Mouse (Mus musculus) hindbrain, embryonic 11.5 days (tissue): ENCODE data around the gene Urb1. TPM values are rescaled to one million over a fixed set of nuclear protein-coding genes. Genes with fewer than 3 reads are reported as not detected.

ENCODE experiments used
- ATAC-seq: fragments of 200-750 bp; cut with Nextera tagmentation; 2 replicates; pipeline ENCODE4 v1.8.0; 2017; ENCODE audit warnings: mild to moderate bottlenecking, moderate TSS enrichment, moderate library complexity; ENCODE audit not compliant: low FRiP score
- DNase-seq: peaks from one replicate; pipeline ENCODE4 v3.0.0-alpha.2; 2015; ENCODE audit warnings: low spot score
- H3K27ac ChIP-seq: fragments of 300-500 bp; sonication (generic); 2 replicates; pipeline ENCODE4 v1.5.1; 2014; ENCODE audit warnings: mild to moderate bottlenecking, low read depth, low read length
- H3K27me3 ChIP-seq: fragments of 300-500 bp; sonication (generic); 2 replicates; pipeline ENCODE4 v1.6.1; 2014; ENCODE audit warnings: mild to moderate bottlenecking, low read length, moderate library complexity, mixed read lengths; ENCODE audit not compliant: control insufficient read depth, insufficient read depth
- H3K36me3 ChIP-seq: fragments of 300-500 bp; sonication (generic); 2 replicates; pipeline ENCODE4 v1.6.1; 2014; ENCODE audit warnings: mild to moderate bottlenecking, low read length, moderate library complexity, mixed read lengths; ENCODE audit not compliant: control insufficient read depth, insufficient read depth
- H3K4me1 ChIP-seq: fragments of 300-500 bp; sonication (generic); replicated peaks from 2 replicates; pipeline ENCODE4 v1.6.1; 2014; ENCODE audit warnings: low read length, mixed read lengths; ENCODE audit not compliant: control insufficient read depth, insufficient read depth
- H3K4me2 ChIP-seq: fragments of 300-500 bp; sonication (generic); replicated peaks from 2 replicates; pipeline ENCODE4 v1.6.1; 2014; ENCODE audit warnings: mild to moderate bottlenecking, low read depth, low read length
- H3K4me3 ChIP-seq: fragments of 300-500 bp; sonication (generic); 2 replicates; pipeline ENCODE4 v1.5.1; 2014; ENCODE audit warnings: low read depth, low read length
- H3K9ac ChIP-seq: fragments of 300-500 bp; sonication (generic); 2 replicates; pipeline ENCODE4 v1.6.1; 2014; ENCODE audit warnings: low read depth, low read length
- H3K9me3 ChIP-seq: fragments of 300-500 bp; sonication (generic); 2 replicates; pipeline ENCODE4 v1.6.1; 2016; ENCODE audit warnings: low read length; ENCODE audit not compliant: control insufficient read depth
- WGBS: fragments of 180-500 bp; shearing (Covaris S2); extraction: QIAGEN DNeasy Blood & Tissue Kit; methylation state at CpG from one replicate; pipeline ENCODE4 v1.1.7; 2014; 5-methylcytosine and 5-hydroxymethylcytosine counted together
- polyA plus RNA-seq: library from polyadenylated mRNA; unstranded; fragments of >200 nt; fragmentation: Nextera tagmentation; extraction: Ambion mirVana; gene quantifications from 2 replicates; pipeline ENCODE4 v1.2.1, GENCODE M21; 2014

The Urb1 gene
- polyA plus RNA-seq, 1 experiment from 2014 or later = 14.4 TPM

GRCm38 (mm10) chr16:90738092-90738956 lies 71.9 kb downstream of the Urb1 start, which contains the start of gene Mrap:
Gene Mrap (plus strand): TSS chr16:90738207.
- Histone ChIP-seq H3K27me3 (no peaks in the 10 kb centered on the region), H3K36me3 (no peaks in the 10 kb centered on the region), H3K9me3 (no peaks in the 10 kb centered on the region), H3K9ac (no peak within 1 kb of the TSS), H3K4me3 (no peak within 1 kb of the TSS), H3K27ac (no peak within 1 kb of the TSS), H3K4me1 (no peaks in the 10 kb centered on the region; the same call in 1 of the 2 replicates), H3K4me2 (no peak within 1 kb of the TSS)
- DNase-seq (no peak), ATAC-seq (no peak)
- WGBS = 85% methylated on average over 26 of the region's 26 CpGs

GRCm38 (mm10) chr16:90736672-90737270 lies 73.4 kb downstream of the Urb1 start:
- H3K4me1 ChIP-seq = no peaks in the 10 kb centered on the region
- no peak for DNase-seq
- H3K9ac ChIP-seq = no peak overlapping the region
- no peaks in the 10 kb centered on the region for H3K27me3 ChIP-seq
- H3K36me3 ChIP-seq = no peaks in the 10 kb centered on the region
- WGBS = 76% methylated on average over 10 of the region's 10 CpGs
- no peak overlapping the region for H3K4me3 ChIP-seq
- no peak overlapping the region for H3K27ac ChIP-seq
- no peaks in the 10 kb centered on the region for H3K9me3 ChIP-seq
- ATAC-seq = no peak
- H3K4me2 ChIP-seq = no peak overlapping the region

GRCm38 (mm10) chr16:90735611-90736010 lies 74.6 kb downstream of the Urb1 start:
- no peaks in the 10 kb centered on the region for H3K36me3 ChIP-seq
- H3K27me3 ChIP-seq = no peaks in the 10 kb centered on the region
- DNase-seq (no peak), ATAC-seq (no peak)
- H3K4me1 ChIP-seq = no peaks in the 10 kb centered on the region
- no peak overlapping the region for H3K4me3 ChIP-seq
- no peak overlapping the region for H3K27ac ChIP-seq
- H3K9me3 ChIP-seq = no peaks in the 10 kb centered on the region
- no peak overlapping the region for H3K9ac ChIP-seq
- H3K4me2 ChIP-seq = no peak overlapping the region
- WGBS = 67% methylated on average over 4 of the region's 4 CpGs

- Histone ChIP-seq H3K9me3 (no peaks in the 10 kb centered on the region), H3K4me2 (peak within 1 kb of the TSS; percentile 92), H3K27me3 (no peaks in the 10 kb centered on the region), H3K27ac (peak within 1 kb of the TSS; percentile 70; the same call in 1 of the 2 replicates), H3K9ac (peak within 1 kb of the TSS; percentile 77), H3K36me3 (no peaks in the 10 kb centered on the region), H3K4me3 (peak within 1 kb of the TSS; percentile 67), H3K4me1 (peaks cover 3% of the 10 kb centered on the region; the same call in 1 of the 2 replicates)
- WGBS = under 1% methylated on average over 53 of the region's 53 CpGs
- peak; percentile 99 for DNase-seq
- peak; percentile 97 for ATAC-seq
These were observed 82.7 kb downstream of the Urb1 start, which contains the start of gene Mis18a for GRCm38 (mm10) chr16:90727233-90728115. Gene Mis18a (minus strand): TSS chr16:90727404.

- Histone ChIP-seq H3K4me3 (peak overlapping the region; percentile 67), H3K36me3 (no peaks in the 10 kb centered on the region), H3K4me1 (peaks cover 3% of the 10 kb centered on the region; the same call in 1 of the 2 replicates), H3K9ac (peak overlapping the region; percentile 72), H3K4me2 (peak overlapping the region; percentile 92), H3K27ac (no peak overlapping the region), H3K9me3 (no peaks in the 10 kb centered on the region), H3K27me3 (no peaks in the 10 kb centered on the region)
- WGBS = 7% methylated on average over 38 of the region's 38 CpGs
- no peak for DNase-seq
- ATAC-seq = no peak; the same call in 1 of the 2 replicates
These were observed 83.5 kb downstream of the Urb1 start for GRCm38 (mm10) chr16:90726600-90727227.

GRCm38 (mm10) chr16:90724051-90724450 lies 86.2 kb downstream of the Urb1 start:
- 99% methylated on average over 4 of the region's 4 CpGs for WGBS
- Histone ChIP-seq H3K27ac (no peak overlapping the region), H3K36me3 (no peaks in the 10 kb centered on the region)

GRCm38 (mm10) chr16:90710313-90710712 lies 99.9 kb downstream of the Urb1 start:
- H3K4me1 ChIP-seq = 0 out of 2 replicates have a peak, but pooled peaks cover 2% of the 10 kb centered on the region
- DNase-seq = no peak
- peak overlapping the region; percentile 53; the same call in 1 of the 2 replicates for H3K27ac ChIP-seq
- H3K9me3 ChIP-seq = no peaks in the 10 kb centered on the region
- peak overlapping the region; percentile 31 for H3K4me2 ChIP-seq
- no peaks in the 10 kb centered on the region for H3K36me3 ChIP-seq
- H3K9ac ChIP-seq = no peak overlapping the region
- WGBS = 78% methylated on average over 12 of the region's 12 CpGs
- H3K27me3 ChIP-seq = no peaks in the 10 kb centered on the region
- no peak for ATAC-seq
- H3K4me3 ChIP-seq = peak overlapping the region; percentile 14; the same call in 1 of the 2 replicates

More at GRCm38 (mm10) chr16:90724051-90724450, 86.2 kb downstream of the Urb1 start:
- H3K4me3 ChIP-seq = no peak overlapping the region
- H3K4me1 ChIP-seq = peaks cover 3% of the 10 kb centered on the region; the same call in 1 of the 2 replicates
- no peaks in the 10 kb centered on the region for H3K9me3 ChIP-seq
- no peak overlapping the region for H3K9ac ChIP-seq
- H3K27me3 ChIP-seq = no peaks in the 10 kb centered on the region
- DNase-seq (no peak), ATAC-seq (no peak)
- no peak overlapping the region for H3K4me2 ChIP-seq
